Mouse (Mus musculus) left cerebral cortex, postnatal 25 days (tissue): ENCODE data around the gene Iqcn. TPM values are rescaled to one million over a fixed set of nuclear protein-coding genes. Genes with fewer than 3 reads are reported as not detected.

Experiments
- DNase-seq, 2 experiments: peaks; one replicate each; pipeline ENCODE4 v3.0.0; 2022; ENCODE audit warnings: low spot score in 2 of 2, mixed read lengths in 1 of 2
- intact Hi-C: fragments of 180-260 bp; cut with DNase I; formaldehyde crosslinking; loops from one replicate; pipeline ENCODE4 v1.15.1; 2025
- total RNA-seq, 2 experiments: library from RNA; stranded (reverse); gene quantifications; 2 replicates each; pipeline ENCODE4 v1.2.3; 2021

Gene Iqcn
- total RNA-seq, 2 experiments from 2014 or later, result 0.18 to 0.30 TPM

- intact Hi-C loops, result no loop called here
- DNase-seq, result no peak
Observed at GRCm38 (mm10) chr8:70674716-70675115, 28.5 kb upstream of the Iqcn start.

GRCm38 (mm10) chr8:70675336-70675735, 27.9 kb upstream of the Iqcn start:
- no peak for DNase-seq
- intact Hi-C loops, result no loop called here

GRCm38 (mm10) chr8:70677451-70678080, 25.7 kb upstream of the Iqcn start:
- no peak for DNase-seq
- intact Hi-C loops, result no loop called here

- intact Hi-C loops, result no loop called here
- no peak for DNase-seq
Observed at GRCm38 (mm10) chr8:70678679-70679078, 24.6 kb upstream of the Iqcn start.

- DNase-seq, result no peak
- intact Hi-C loops, result no loop called here
Observed at GRCm38 (mm10) chr8:70679404-70679803, 23.9 kb upstream of the Iqcn start.

DNA sequence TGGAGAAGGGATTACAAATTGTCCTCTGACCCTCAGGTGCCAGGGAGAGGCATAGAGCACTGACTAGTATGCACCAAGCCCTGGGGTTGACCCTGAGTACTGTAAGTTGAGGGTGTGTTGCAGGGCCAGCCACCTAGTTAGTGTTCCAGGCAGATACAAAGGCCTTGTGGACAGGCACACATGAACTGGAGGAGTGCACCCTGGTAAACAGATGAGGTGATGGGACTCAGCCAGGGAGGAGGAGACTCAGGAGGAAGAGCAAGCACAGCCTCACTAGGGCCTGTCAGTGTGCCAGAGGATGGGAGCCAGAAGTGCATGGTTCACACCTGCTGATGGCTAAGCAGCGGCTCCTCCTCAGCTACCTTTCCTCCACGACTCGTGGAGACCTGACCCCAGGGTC, 23.2 kb upstream of the Iqcn start:
- intact Hi-C loops, result no loop called here
- DNase-seq, result no peak

- no peak for DNase-seq
- intact Hi-C loops, result no loop called here
Observed at GRCm38 (mm10) chr8:70681410-70681809, 21.8 kb upstream of the Iqcn start.

GRCm38 (mm10) chr8:70682193-70682592, 21.1 kb upstream of the Iqcn start:
- peak in 1 of 2 experiments; percentile 85 for DNase-seq
- intact Hi-C loops, result no loop called here

DNA sequence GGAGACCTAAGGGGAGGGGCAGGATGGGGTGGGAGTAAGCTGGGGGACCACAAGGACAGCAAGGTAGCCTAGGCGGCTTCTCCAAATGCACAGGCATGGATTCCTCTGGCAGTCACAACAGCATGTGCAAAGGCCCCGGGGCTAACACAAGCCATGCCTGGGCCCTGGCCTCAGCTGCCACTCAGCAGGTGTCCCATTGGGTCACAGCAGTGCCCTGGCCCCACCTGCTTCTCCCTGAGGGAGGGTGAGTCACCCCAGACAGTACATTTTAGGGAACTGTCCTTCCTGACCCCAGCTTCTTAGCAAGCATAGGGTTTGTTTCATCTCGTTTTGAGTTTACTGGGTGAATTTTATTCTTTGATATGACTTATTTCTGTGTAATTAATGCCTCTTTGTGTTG, 20.6 kb upstream of the Iqcn start:
- DNase-seq, result no peak
- intact Hi-C loops, result no loop called here

GRCm38 (mm10) chr8:70684291-70684690, 19.0 kb upstream of the Iqcn start:
- DNase-seq, result peak; percentile 86 to 97
- intact Hi-C loops, result no loop called here

GRCm38 (mm10) chr8:70687576-70687975, 15.7 kb upstream of the Iqcn start:
- no peak for DNase-seq
- intact Hi-C loops, result no loop called here

GRCm38 (mm10) chr8:70688136-70688535, 15.1 kb upstream of the Iqcn start:
- DNase-seq, result no peak
- intact Hi-C loops, result no loop called here

- intact Hi-C loops, result no loop called here
- DNase-seq, result no peak
Observed at GRCm38 (mm10) chr8:70689892-70690390, 13.3 kb upstream of the Iqcn start.

GRCm38 (mm10) chr8:70691230-70691629, 12.0 kb upstream of the Iqcn start:
- intact Hi-C loops, result no loop called here
- DNase-seq, result no peak

DNA sequence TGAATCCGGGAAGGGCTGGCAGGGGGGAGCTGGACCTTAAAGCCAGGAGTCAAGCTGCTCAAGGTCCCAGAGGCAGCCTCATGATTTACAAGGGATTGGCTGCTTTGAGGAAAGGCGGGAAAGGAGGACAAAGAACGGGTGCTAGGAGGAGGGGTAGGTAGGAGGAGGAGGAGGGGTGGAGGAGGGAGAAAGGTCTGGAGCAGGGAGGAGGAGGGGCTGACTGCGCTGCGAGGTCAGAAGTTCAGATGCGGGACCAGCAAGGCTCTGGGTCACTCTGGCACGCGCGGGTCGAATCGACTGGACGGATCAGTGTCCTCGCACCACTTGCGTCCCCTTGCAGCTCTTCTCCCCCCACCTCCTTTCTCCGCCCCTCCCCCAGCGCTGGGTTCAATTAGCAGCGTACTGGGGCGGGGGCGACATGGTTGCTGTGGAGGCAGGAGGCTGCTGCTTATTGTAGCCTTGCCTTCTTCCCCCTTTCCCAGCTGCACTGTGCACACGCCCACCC, 11.5 kb upstream of the Iqcn start:
- DNase-seq, result no peak
- intact Hi-C loops, result no loop called here

- intact Hi-C loops, result no loop called here
- DNase-seq, result no peak
Observed at GRCm38 (mm10) chr8:70693636-70694035, 9.6 kb upstream of the Iqcn start.

- intact Hi-C loops, result no loop called here
- DNase-seq, result no peak
Observed at GRCm38 (mm10) chr8:70695318-70696018, 7.8 kb upstream of the Iqcn start.

DNA sequence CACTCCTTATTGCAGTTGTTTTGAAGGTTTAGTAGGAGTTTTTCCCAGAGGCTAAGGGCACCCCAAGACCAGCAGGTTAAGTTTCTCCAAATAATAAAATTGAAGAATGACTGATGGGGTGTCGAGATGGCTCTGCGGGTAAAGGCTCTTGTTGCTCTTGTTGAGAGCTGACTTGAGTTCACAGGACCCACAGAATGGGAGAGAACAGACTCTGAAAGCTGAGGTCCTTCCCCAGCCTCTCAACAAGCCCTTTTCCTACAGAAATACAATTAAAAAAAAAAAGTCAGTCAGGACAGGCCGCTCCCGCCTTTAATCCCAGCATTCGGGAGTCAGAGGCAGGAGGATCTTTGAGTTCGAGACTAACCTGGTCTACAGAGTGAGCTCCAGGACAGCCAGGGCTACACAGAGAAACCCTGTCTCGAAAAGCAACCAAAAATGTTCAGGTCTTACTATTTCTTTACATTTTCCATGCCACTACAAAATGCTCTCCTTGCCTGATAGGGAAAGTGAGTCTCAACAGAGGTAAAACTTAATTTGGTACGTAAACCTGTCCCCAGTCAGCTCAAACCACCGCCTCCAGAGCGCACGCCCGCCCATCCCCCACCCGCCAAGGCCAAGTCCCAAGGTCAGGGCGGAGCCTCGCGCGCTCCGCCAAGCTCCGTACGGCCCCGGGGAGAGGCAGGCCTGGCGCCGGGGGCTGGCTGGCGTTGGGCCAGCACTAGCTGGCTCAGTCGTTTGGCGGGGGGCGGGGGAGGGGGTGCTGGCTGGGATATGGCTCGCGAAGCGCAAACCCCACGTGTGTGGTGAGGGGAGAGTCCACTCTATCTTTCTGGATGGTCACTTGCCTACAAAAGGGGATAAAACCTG, 7.0 kb upstream of the Iqcn start:
- no peak for DNase-seq

GRCm38 (mm10) chr8:70696946-70697345, 6.3 kb upstream of the Iqcn start:
- intact Hi-C loops, result no loop called here
- DNase-seq, result no peak

More for the DNA sequence above, 7.0 kb upstream of the Iqcn start:
- intact Hi-C loops, result no loop called here
